Mouse (Mus musculus): ENCODE results near the gene Mrpl30. TPM values are rescaled to one million over a fixed set of nuclear protein-coding genes. Genes with fewer than 3 reads are reported as not detected.

Gene Mrpl30
- 275 and 310 TPM in 2 replicates for polyA plus RNA-seq (2014; fragmentation: Nextera tagmentation; extraction: Ambion mirVana)

GRCm38 (mm10) chr1:37890025-37890652, at the start of gene Mrpl30, which contains the start of gene Mitd1:
TSS of gene Mrpl30 (plus strand) at chr1:37890477.
TSS of gene Mitd1 (minus strand) at chr1:37890411.
- H3K4me1 ChIP-seq (ENCODE audit: control insufficient read depth, insufficient read depth, low read length) = peaks cover 13% of the 10 kb centered on the region
- H3K9me3 ChIP-seq (ENCODE audit: control insufficient read depth, low read length) = no peaks in the 10 kb centered on the region
- no peaks in the 10 kb centered on the region for H3K27me3 ChIP-seq (ENCODE audit: control insufficient read depth, insufficient read depth, low read length)
- peak within 1 kb of the TSS; percentile 64 for H3K9ac ChIP-seq (replicated peaks; ENCODE audit: low read length)
- under 1% methylated on average over 41 of the region's 41 CpGs for WGBS
- peak; percentile 91 for ATAC-seq (ENCODE audit: low FRiP score, low TSS enrichment)
- peak within 1 kb of the TSS; percentile 93 for H3K4me2 ChIP-seq (ENCODE audit: low read length)
- DNase-seq = peak; percentile 96
- H3K4me3 ChIP-seq (replicated peaks; ENCODE audit: low read depth, low read length) = peak within 1 kb of the TSS; percentile 67
- peaks cover 12% of the 10 kb centered on the region for H3K36me3 ChIP-seq (ENCODE audit: control insufficient read depth, insufficient read depth, low read length)
- H3K27ac ChIP-seq (replicated peaks; ENCODE audit: low read depth, low read length) = peak within 1 kb of the TSS; percentile 46; the same call in 1 of the 2 replicates

DNA sequence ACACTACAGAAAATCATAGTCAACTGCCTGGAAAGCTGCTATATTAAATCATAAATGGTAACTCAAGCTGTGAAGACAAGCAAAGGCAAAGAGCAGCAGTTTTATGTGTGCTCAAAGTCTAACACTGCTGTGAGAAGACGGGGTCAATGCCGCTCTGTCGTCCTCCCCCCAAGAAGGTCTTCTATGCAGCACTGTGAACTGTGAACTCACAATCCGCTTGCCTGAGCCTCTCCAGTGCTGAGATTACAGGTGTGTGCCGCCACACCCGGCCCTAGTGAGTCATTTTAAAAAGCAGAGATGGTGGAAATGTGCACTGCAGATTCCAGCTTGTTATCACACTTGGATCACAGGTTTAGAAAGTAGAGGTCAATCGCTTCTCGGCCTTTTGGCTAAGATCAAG, 43.4 kb upstream of the Mrpl30 start:
- Histone ChIP-seq H3K27me3 (ENCODE audit: control insufficient read depth, insufficient read depth, low read length) (no peaks in the 10 kb centered on the region), H3K9me3 (ENCODE audit: control insufficient read depth, low read length) (no peaks in the 10 kb centered on the region), H3K4me1 (ENCODE audit: control insufficient read depth, insufficient read depth, low read length) (no peaks in the 10 kb centered on the region)

DNA sequence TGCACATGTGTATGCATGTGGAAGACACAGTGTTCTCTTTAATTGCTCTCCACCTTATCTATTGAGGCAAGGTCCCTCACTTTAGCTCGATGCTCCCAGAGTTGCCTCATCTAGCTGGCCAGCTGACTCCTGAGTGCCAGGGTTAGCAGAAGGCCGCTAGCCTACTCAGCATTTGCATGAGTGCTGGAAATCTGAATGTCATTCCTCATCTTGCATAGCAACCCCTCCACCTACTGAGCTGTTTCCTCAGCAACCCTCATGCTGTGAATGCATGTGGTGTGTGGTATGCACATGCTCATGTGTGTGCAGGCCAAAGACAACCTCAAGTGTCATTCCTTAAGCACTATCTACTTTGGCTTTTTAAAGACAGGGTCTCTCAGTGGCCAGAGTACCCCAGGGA, 39.6 kb upstream of the Mrpl30 start:
- H3K27ac ChIP-seq (replicated peaks; ENCODE audit: low read depth, low read length) = no peak overlapping the region
- ATAC-seq (ENCODE audit: low FRiP score, low TSS enrichment) (no peak), DNase-seq (no peak)
- no peaks in the 10 kb centered on the region for H3K9me3 ChIP-seq (ENCODE audit: control insufficient read depth, low read length)
- H3K4me3 ChIP-seq (replicated peaks; ENCODE audit: low read depth, low read length) = no peak overlapping the region
- 52% methylated on average over 2 of the region's 2 CpGs for WGBS
- no peaks in the 10 kb centered on the region for H3K4me1 ChIP-seq (ENCODE audit: control insufficient read depth, insufficient read depth, low read length)
- H3K9ac ChIP-seq (replicated peaks; ENCODE audit: low read length) = no peak overlapping the region
- no peaks in the 10 kb centered on the region for H3K27me3 ChIP-seq (ENCODE audit: control insufficient read depth, insufficient read depth, low read length)
- no peak overlapping the region for H3K4me2 ChIP-seq (ENCODE audit: low read length)
- H3K36me3 ChIP-seq (ENCODE audit: control insufficient read depth, insufficient read depth, low read length) = peaks cover 14% of the 10 kb centered on the region; the same call in 1 of the 2 replicates

More for the DNA sequence above, 43.4 kb upstream of the Mrpl30 start:
- no peak overlapping the region for H3K4me2 ChIP-seq (ENCODE audit: low read length)
- DNase-seq (no peak), ATAC-seq (ENCODE audit: low FRiP score, low TSS enrichment) (no peak)
- peaks cover 7% of the 10 kb centered on the region; the same call in 1 of the 2 replicates for H3K36me3 ChIP-seq (ENCODE audit: control insufficient read depth, insufficient read depth, low read length)
- H3K4me3 ChIP-seq (replicated peaks; ENCODE audit: low read depth, low read length) = no peak overlapping the region
- H3K27ac ChIP-seq (replicated peaks; ENCODE audit: low read depth, low read length) = no peak overlapping the region
- H3K9ac ChIP-seq (replicated peaks; ENCODE audit: low read length) = no peak overlapping the region
- WGBS = 87% methylated on average over 8 of the region's 8 CpGs

DNA sequence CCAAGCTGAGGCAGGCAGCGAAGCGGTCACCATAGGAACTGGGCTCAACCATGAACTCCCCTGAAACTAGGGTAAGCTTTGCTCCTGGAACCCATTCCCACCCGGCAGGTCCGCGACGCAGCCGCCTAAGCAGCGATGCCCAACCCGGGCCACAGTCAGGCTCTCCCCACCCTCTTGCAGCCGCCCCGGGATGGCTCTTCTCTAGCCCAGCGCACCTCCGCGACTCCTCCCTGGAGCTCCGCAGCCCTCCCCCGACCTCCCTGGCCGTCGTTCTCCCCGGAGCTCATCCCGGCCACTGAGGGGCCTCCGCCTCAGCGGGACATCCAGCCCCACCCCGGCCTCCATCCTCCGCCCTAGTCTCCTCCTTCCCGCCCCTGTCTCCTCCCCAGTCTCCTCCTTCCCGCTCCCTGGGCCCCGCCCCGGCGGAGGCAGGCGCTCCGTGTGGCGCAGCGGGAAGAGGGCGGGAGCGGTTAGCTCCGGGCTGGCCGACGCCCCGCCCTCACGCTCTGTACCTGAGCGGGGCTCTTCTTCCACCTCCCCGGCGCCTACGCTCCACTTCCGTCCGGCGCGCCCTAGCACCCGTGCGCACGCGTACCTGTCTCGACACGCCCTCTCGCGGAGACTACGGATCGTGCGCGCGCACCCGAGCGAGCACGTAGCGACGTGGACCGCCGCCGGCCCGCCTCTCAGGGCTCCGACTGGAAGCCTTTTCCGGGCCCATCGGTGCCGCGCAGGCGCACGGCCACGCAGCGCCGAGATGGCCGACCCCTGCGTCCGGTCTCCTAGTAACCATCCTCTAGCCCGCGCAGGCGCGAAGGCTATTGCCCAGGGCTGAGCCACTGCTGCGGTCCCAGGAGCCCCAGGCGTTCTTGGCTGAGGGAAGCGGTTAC, 25.5 kb upstream of the Mrpl30 start:
- Histone ChIP-seq H3K9me3 (ENCODE audit: control insufficient read depth, low read length) (no peaks in the 10 kb centered on the region), H3K4me3 (replicated peaks; ENCODE audit: low read depth, low read length) (peak overlapping the region; percentile 67), H3K36me3 (ENCODE audit: control insufficient read depth, insufficient read depth, low read length) (no peaks in the 10 kb centered on the region), H3K27me3 (ENCODE audit: control insufficient read depth, insufficient read depth, low read length) (no peaks in the 10 kb centered on the region), H3K9ac (replicated peaks; ENCODE audit: low read length) (peak overlapping the region; percentile 78), H3K4me1 (ENCODE audit: control insufficient read depth, insufficient read depth, low read length) (0 out of 2 replicates have a peak, but pooled peaks cover 8% of the 10 kb centered on the region), H3K27ac (replicated peaks; ENCODE audit: low read depth, low read length) (peak overlapping the region; percentile 91), H3K4me2 (ENCODE audit: low read length) (peak overlapping the region; percentile 71)
- under 1% methylated on average over 90 of the region's 90 CpGs for WGBS
- ATAC-seq (ENCODE audit: low FRiP score, low TSS enrichment) (peak; percentile 98), DNase-seq (peak; percentile 100)

- DNase-seq (no peak), ATAC-seq (ENCODE audit: low FRiP score, low TSS enrichment) (no peak)
- no peaks in the 10 kb centered on the region for H3K36me3 ChIP-seq (ENCODE audit: control insufficient read depth, insufficient read depth, low read length)
- peak overlapping the region; percentile 64 for H3K9ac ChIP-seq (replicated peaks; ENCODE audit: low read length)
- no peaks in the 10 kb centered on the region for H3K27me3 ChIP-seq (ENCODE audit: control insufficient read depth, insufficient read depth, low read length)
- H3K27ac ChIP-seq (replicated peaks; ENCODE audit: low read depth, low read length) = peak overlapping the region; percentile 91
- peak overlapping the region; percentile 67 for H3K4me3 ChIP-seq (replicated peaks; ENCODE audit: low read depth, low read length)
- H3K4me2 ChIP-seq (ENCODE audit: low read length) = peak overlapping the region; percentile 71
- whole genome bisulfite sequencing = 12% methylated on average over 23 of the region's 23 CpGs
- H3K9me3 ChIP-seq (ENCODE audit: control insufficient read depth, low read length) = no peaks in the 10 kb centered on the region
- H3K4me1 ChIP-seq (ENCODE audit: control insufficient read depth, insufficient read depth, low read length) = 0 out of 2 replicates have a peak, but pooled peaks cover 8% of the 10 kb centered on the region
Observed at GRCm38 (mm10) chr1:37865401-37866215, 24.7 kb upstream of the Mrpl30 start.

DNA sequence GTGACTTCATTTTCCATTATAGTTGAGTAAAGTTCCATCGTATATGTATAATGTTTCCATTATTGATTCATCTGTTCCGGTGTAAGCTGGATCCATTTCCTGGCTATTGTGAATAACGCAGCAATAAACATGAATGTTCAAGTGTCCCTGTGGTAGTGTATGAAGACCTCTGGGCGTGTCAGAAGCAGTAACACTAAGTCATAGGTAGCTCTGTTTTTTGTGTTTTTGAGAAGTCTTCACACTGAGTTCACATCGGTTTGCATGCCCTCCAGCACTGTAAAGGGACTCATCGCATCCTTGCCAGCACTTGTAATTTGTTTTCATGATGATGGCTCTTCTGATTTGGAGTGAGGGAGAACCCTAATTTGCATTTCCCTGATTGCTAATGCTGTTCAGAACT, 24.0 kb upstream of the Mrpl30 start, which contains the start of gene Tsga10:
Tsga10 (minus strand) TSS at position 144 of the 400 bp plus-strand sequence.
- Histone ChIP-seq H3K4me3 (replicated peaks; ENCODE audit: low read depth, low read length) (peak within 1 kb of the TSS; percentile 67), H3K27me3 (ENCODE audit: control insufficient read depth, insufficient read depth, low read length) (no peaks in the 10 kb centered on the region), H3K4me1 (ENCODE audit: control insufficient read depth, insufficient read depth, low read length) (0 out of 2 replicates have a peak, but pooled peaks cover 8% of the 10 kb centered on the region), H3K27ac (replicated peaks; ENCODE audit: low read depth, low read length) (peak within 1 kb of the TSS; percentile 91), H3K4me2 (ENCODE audit: low read length) (peak within 1 kb of the TSS; percentile 71), H3K36me3 (ENCODE audit: control insufficient read depth, insufficient read depth, low read length) (no peaks in the 10 kb centered on the region), H3K9ac (replicated peaks; ENCODE audit: low read length) (peak within 1 kb of the TSS; percentile 64), H3K9me3 (ENCODE audit: control insufficient read depth, low read length) (no peaks in the 10 kb centered on the region)
- WGBS = 83% methylated on average over 6 of the region's 6 CpGs
- no peak for DNase-seq
- no peak for ATAC-seq (ENCODE audit: low FRiP score, low TSS enrichment)

DNA sequence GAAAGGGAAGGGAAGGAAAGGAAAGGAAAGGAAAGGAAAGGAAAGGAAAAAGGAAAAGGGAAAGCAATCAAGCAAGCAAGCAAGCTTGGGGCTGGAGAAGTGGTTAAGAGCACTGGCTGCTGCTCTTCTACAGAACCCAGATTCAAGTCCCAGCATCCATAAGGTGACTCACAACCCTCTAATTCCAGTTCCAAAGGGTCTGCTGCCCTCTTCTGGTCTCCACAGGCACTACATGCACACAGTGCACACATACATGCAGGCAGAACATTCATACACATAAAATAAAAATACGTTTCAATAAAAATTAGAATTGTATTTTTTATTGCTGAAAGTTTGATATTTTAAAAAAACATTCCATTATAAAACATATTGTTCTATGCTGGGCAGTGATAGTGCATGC, 23.2 kb upstream of the Mrpl30 start:
- Histone ChIP-seq H3K9ac (replicated peaks; ENCODE audit: low read length) (no peak overlapping the region), H3K9me3 (ENCODE audit: control insufficient read depth, low read length) (no peaks in the 10 kb centered on the region), H3K27me3 (ENCODE audit: control insufficient read depth, insufficient read depth, low read length) (no peaks in the 10 kb centered on the region), H3K4me1 (ENCODE audit: control insufficient read depth, insufficient read depth, low read length) (peaks cover 13% of the 10 kb centered on the region; the same call in 1 of the 2 replicates), H3K4me2 (ENCODE audit: low read length) (no peak overlapping the region), H3K4me3 (replicated peaks; ENCODE audit: low read depth, low read length) (no peak overlapping the region), H3K36me3 (ENCODE audit: control insufficient read depth, insufficient read depth, low read length) (no peaks in the 10 kb centered on the region), H3K27ac (replicated peaks; ENCODE audit: low read depth, low read length) (no peak overlapping the region)
- ATAC-seq (ENCODE audit: low FRiP score, low TSS enrichment) (no peak), DNase-seq (peak; percentile 41)
- 85% methylated on average over 1 of the region's 1 CpGs for WGBS

GRCm38 (mm10) chr1:37867684-37868322, 22.5 kb upstream of the Mrpl30 start:
- Histone ChIP-seq H3K4me2 (ENCODE audit: low read length) (no peak overlapping the region), H3K9ac (replicated peaks; ENCODE audit: low read length) (no peak overlapping the region), H3K27me3 (ENCODE audit: control insufficient read depth, insufficient read depth, low read length) (no peaks in the 10 kb centered on the region), H3K4me3 (replicated peaks; ENCODE audit: low read depth, low read length) (no peak overlapping the region), H3K4me1 (ENCODE audit: control insufficient read depth, insufficient read depth, low read length) (peaks cover 16% of the 10 kb centered on the region; the same call in 1 of the 2 replicates), H3K9me3 (ENCODE audit: control insufficient read depth, low read length) (no peaks in the 10 kb centered on the region), H3K36me3 (ENCODE audit: control insufficient read depth, insufficient read depth, low read length) (no peaks in the 10 kb centered on the region), H3K27ac (replicated peaks; ENCODE audit: low read depth, low read length) (no peak overlapping the region)
- WGBS = 73% methylated on average over 10 of the region's 10 CpGs
- no peak for ATAC-seq (ENCODE audit: low FRiP score, low TSS enrichment)
- DNase-seq = no peak

Data from midbrain, embryonic 14.5 days (tissue).